Mouse (Mus musculus): Measurements from ENCODE around the gene Zfp940. TPM values are rescaled to one million over a fixed set of nuclear protein-coding genes. Genes with fewer than 3 reads are reported as not detected.
"Not testable (repeated sequence)": the region's sequence is repeated elsewhere in the genome, so short reads cannot be mapped to it uniquely, and the experiment has no call there.

Zfp940 gene
- 5.4 and 6.7 TPM in 2 replicates for polyA plus RNA-seq (2015; fragmentation: Nextera tagmentation; extraction: Ambion mirVana)

DNA sequence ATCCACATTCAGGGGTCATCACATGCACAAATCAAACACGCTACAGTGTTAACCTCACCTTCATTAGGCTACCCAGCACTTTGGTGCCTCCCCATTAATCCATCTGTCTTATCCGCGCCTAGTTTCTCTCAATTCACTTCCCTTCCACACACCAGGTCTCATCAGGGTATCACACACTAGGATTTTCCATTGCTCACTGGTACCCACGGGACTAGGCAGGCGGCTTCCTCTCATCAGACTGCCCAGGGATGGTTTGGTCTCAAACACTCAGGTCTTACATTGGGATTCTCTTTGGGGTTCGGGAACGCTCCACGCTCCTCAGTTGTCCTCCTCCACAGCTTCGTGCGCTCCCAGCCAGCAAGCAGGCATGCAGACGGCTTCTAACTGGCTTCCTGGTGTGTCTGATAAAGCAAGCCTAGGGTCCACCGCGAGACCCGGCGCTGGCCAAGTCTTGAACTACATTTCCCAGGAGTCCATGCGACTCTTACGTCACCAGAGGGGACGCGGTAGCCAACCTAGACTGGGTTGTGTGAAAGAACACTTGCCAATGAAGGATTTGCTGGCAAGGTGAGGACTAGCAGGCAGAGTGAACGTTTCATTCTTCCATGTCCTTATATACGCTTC is at the start of gene Zfp940:
TSS of gene Zfp940 (minus strand) at position 451 of the 624 bp plus-strand sequence.
- 1% methylated on average over 21 of the region's 21 CpGs for WGBS
- Histone ChIP-seq H3K9me3 (replicated peaks) (no peaks in the 10 kb centered on the region), H3K27me3 (no peaks in the 10 kb centered on the region), H3K9ac (peak within 1 kb of the TSS; percentile 47), H3K4me2 (peak within 1 kb of the TSS; percentile 65), H3K27ac (no peak within 1 kb of the TSS), H3K4me3 (replicated peaks) (peak within 1 kb of the TSS; percentile 56), H3K4me1 (peaks cover 8% of the 10 kb centered on the region), H3K36me3 (peaks cover 23% of the 10 kb centered on the region)
- peak; percentile 98 for ATAC-seq (replicated peaks; ENCODE audit: low FRiP score)

DNA sequence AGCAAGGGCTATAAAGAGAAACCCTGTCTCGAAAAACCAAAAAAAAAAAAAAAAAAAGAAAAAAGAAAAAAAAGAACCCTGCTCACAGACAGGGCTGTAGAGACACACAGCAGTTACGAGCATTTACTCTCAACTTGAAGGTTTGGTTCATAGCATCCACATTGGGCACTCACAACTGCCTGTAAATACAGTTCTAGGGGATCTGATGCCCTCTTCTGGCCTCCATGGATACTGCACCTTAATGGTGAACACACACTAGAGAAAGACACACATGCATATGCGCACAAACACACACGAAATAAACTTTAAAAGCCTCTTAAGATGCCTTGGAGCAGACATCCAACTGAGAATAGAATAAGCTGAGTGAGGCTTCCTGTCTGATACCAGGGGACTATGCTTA is 44.9 kb upstream of the Zfp940 start:
- ATAC-seq (replicated peaks; ENCODE audit: low FRiP score), result no peak
- 93% methylated on average over 4 of the region's 4 CpGs for WGBS
- H3K4me2 ChIP-seq, result no peak overlapping the region
- no peak overlapping the region for H3K27ac ChIP-seq
- H3K4me1 ChIP-seq, result no peaks in the 10 kb centered on the region
- no peak overlapping the region for H3K4me3 ChIP-seq (replicated peaks)
- H3K27me3 ChIP-seq, result no peaks in the 10 kb centered on the region
- peaks cover 40% of the 10 kb centered on the region for H3K9me3 ChIP-seq (replicated peaks)
- H3K9ac ChIP-seq, result no peak overlapping the region
- peaks cover 93% of the 10 kb centered on the region for H3K36me3 ChIP-seq

DNA sequence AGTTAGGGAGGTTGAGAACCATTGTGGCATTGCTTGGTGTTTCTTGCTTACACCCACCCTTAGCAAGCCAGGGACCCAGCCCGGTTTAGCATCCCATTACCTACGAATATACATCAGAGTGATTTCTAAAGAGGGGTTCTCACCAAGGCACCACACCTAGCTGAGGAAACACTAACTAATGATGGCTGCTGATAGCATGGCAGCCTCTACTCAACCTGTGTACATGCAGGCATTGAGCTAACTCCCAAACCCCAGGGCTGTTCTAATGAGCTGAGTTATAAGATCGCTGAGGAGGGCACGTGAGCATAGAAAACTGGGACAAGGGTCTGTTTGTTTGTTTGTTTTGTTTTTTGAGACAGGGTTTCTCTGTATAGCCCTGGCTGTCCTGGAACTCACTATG is 39.3 kb upstream of the Zfp940 start:
- H3K27me3 ChIP-seq, result no peaks in the 10 kb centered on the region
- H3K4me3 ChIP-seq (replicated peaks), result no peak overlapping the region
- peaks cover 77% of the 10 kb centered on the region for H3K36me3 ChIP-seq
- WGBS, result 96% methylated on average over 4 of the region's 4 CpGs
- H3K27ac ChIP-seq, result no peak overlapping the region
- H3K4me1 ChIP-seq, result no peaks in the 10 kb centered on the region
- ATAC-seq (replicated peaks; ENCODE audit: low FRiP score), result no peak
- peaks cover 51% of the 10 kb centered on the region for H3K9me3 ChIP-seq (replicated peaks)
- no peak overlapping the region for H3K4me2 ChIP-seq
- H3K9ac ChIP-seq, result no peak overlapping the region

DNA sequence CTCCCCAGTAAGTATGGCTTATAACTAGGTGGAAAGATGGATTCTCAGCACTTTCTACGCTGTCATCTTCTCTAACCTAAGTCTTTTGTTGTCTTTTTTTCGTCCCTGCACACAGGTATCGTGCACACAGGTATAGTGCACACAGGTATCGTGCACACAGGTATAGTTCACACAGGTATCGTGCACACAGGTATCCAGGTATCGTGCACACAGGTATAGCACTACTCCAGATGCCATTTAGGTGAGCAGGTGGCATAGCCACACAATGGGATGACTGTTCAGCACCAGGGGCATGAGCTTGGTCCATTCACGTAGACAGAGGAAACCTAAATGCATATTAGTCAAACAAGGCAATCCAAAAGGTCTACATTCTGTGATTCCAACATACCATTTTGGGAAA is 37.0 kb upstream of the Zfp940 start:
- no peaks in the 10 kb centered on the region for H3K4me1 ChIP-seq
- no peak overlapping the region for H3K9ac ChIP-seq
- ATAC-seq (replicated peaks; ENCODE audit: low FRiP score), result no peak
- no peak overlapping the region for H3K27ac ChIP-seq
- no peak overlapping the region for H3K4me2 ChIP-seq
- no peaks in the 10 kb centered on the region for H3K27me3 ChIP-seq
- no peak overlapping the region for H3K4me3 ChIP-seq (replicated peaks)
- H3K36me3 ChIP-seq, result peaks cover 54% of the 10 kb centered on the region
- 96% methylated on average over 7 of the region's 7 CpGs for WGBS
- peaks cover 56% of the 10 kb centered on the region for H3K9me3 ChIP-seq (replicated peaks)

DNA sequence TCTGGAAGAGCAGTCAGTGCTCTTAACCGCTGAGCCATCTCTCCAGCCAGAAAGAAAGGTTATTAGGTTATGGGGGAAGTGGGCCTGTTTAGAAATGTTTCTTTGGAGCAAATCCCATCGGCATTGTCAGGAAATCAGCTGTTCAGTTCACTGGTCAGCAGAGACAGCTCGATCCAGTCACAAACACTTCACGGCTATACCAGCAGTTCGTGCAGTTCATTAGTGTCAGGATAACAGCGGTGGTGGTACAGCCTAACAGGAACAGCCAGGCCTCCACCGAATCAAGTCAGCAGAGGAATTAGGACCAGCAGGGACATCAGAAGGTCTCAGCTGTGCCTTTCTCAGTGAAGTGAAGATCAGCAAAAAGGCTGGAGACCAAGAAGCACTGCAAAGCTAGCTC is 27.4 kb upstream of the Zfp940 start:
- Histone ChIP-seq H3K4me1 (no peaks in the 10 kb centered on the region), H3K27ac (no peak overlapping the region), H3K4me3 (replicated peaks) (no peak overlapping the region), H3K9ac (no peak overlapping the region), H3K36me3 (peaks cover 20% of the 10 kb centered on the region), H3K4me2 (no peak overlapping the region), H3K9me3 (replicated peaks) (peaks cover 11% of the 10 kb centered on the region; the same call in 1 of the 2 replicates), H3K27me3 (no peaks in the 10 kb centered on the region)
- 88% methylated on average over 7 of the region's 7 CpGs for WGBS
- no peak for ATAC-seq (replicated peaks; ENCODE audit: low FRiP score)

DNA sequence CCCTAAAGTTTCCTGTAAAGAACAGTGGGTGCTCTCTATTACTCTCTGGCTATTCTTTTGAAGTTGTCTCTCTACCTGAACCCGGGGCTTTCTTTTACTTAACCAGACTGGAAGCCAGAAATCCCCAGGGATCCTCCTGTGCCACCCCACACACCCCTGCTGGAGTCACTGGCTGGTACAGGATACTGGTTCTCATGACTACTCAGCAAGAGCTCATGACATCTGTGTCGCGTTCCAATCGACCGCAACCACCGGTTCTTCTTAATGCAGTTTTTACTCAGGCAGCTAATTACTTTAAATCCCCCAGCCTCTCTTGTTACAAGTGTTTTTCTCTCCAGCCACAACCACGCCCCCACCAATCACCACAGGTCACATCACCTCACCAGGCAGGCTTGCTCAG is 26.6 kb upstream of the Zfp940 start:
- peaks cover 17% of the 10 kb centered on the region for H3K9me3 ChIP-seq (replicated peaks)
- no peak overlapping the region for H3K4me3 ChIP-seq (replicated peaks)
- H3K27me3 ChIP-seq, result no peaks in the 10 kb centered on the region
- peaks cover 29% of the 10 kb centered on the region for H3K36me3 ChIP-seq
- no peak overlapping the region for H3K9ac ChIP-seq
- no peak overlapping the region for H3K4me2 ChIP-seq
- no peak overlapping the region for H3K27ac ChIP-seq
- no peaks in the 10 kb centered on the region for H3K4me1 ChIP-seq
- 65% methylated on average over 7 of the region's 7 CpGs for WGBS
- ATAC-seq (replicated peaks; ENCODE audit: low FRiP score), result no peak

DNA sequence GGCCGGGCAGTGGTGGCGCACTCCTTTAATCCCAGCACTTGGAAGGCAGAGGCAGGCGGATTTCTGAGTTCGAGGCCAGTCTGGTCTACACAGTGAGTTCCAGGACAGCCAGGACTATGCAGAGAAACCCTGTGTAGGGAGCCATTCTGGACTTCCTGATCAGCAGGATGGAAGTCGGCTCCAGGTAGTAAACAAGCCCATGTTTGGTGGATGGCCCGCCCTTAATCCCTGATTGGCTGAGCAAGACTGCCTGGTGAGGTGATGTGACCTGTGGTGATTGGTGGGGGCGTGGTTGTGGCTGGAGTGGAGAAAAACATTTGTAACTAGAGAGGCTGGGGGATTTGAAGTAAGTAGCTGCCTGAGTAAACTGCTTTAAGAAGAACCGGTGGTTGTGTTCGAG is 24.1 kb upstream of the Zfp940 start:
- H3K9ac ChIP-seq; ATAC-seq (replicated peaks; ENCODE audit: low FRiP score); H3K27ac ChIP-seq; H3K4me1 ChIP-seq; H3K4me2 ChIP-seq; H3K4me3 ChIP-seq (replicated peaks); H3K27me3 ChIP-seq: not testable (repeated sequence)
- peaks cover 27% of the 10 kb centered on the region for H3K9me3 ChIP-seq (replicated peaks)
- WGBS, result 92% methylated on average over 9 of the region's 9 CpGs
- peaks cover 45% of the 10 kb centered on the region for H3K36me3 ChIP-seq

DNA sequence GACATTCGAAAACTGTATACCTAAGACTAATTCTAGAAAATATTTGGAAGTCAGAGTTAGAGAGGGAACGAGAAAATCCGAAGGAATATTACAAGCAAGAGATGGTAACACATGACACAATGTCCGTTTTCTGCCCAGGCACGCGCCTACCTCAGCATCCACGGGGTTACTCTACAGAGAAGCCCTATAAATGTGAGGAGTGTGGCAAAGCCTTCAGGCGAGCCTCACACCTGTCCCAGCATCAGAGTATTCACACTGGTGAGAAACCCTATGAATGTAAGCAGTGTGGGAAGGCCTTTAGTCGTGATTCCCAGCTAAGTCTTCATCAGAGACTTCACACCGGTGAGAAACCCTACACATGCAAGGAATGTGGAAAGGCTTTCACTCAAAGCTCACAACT is 20.8 kb upstream of the Zfp940 start:
- H3K4me3 ChIP-seq (replicated peaks), result no peak overlapping the region
- no peak overlapping the region for H3K9ac ChIP-seq
- H3K27me3 ChIP-seq, result no peaks in the 10 kb centered on the region
- 95% methylated on average over 10 of the region's 10 CpGs for WGBS
- H3K9me3 ChIP-seq (replicated peaks), result peaks cover 29% of the 10 kb centered on the region
- H3K4me2 ChIP-seq, result no peak overlapping the region
- peaks cover 52% of the 10 kb centered on the region for H3K36me3 ChIP-seq
- ATAC-seq (replicated peaks; ENCODE audit: low FRiP score), result no peak
- no peak overlapping the region for H3K27ac ChIP-seq
- H3K4me1 ChIP-seq, result no peaks in the 10 kb centered on the region

DNA sequence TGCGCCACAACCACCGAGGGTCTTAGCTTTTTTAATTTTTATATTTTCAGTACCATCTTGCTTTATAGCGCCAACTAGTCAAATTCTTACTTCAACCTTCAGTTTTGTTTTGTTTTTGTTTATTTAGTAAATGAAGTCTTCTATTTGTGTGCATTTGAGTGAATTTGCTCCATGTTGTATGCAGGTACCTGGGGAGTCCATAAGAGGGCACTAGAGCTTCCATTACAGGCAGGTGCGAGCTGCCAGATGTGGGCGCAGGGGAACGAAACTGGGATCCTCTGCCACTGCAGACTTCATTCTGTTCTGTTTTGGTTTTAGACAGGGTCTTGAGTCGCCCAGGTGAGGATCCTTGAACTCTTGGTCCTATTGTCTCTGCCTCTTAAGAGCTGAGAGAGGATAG is 8.2 kb upstream of the Zfp940 start:
- H3K27ac ChIP-seq, result no peak overlapping the region
- no peak overlapping the region for H3K9ac ChIP-seq
- H3K4me3 ChIP-seq (replicated peaks), result no peak overlapping the region
- H3K4me1 ChIP-seq, result peaks cover 7% of the 10 kb centered on the region
- no peak for ATAC-seq (replicated peaks; ENCODE audit: low FRiP score)
- no peak overlapping the region for H3K4me2 ChIP-seq
- H3K36me3 ChIP-seq, result peaks cover 6% of the 10 kb centered on the region
- 88% methylated on average over 7 of the region's 7 CpGs for WGBS
- no peaks in the 10 kb centered on the region for H3K27me3 ChIP-seq
- H3K9me3 ChIP-seq (replicated peaks), result no peaks in the 10 kb centered on the region

DNA sequence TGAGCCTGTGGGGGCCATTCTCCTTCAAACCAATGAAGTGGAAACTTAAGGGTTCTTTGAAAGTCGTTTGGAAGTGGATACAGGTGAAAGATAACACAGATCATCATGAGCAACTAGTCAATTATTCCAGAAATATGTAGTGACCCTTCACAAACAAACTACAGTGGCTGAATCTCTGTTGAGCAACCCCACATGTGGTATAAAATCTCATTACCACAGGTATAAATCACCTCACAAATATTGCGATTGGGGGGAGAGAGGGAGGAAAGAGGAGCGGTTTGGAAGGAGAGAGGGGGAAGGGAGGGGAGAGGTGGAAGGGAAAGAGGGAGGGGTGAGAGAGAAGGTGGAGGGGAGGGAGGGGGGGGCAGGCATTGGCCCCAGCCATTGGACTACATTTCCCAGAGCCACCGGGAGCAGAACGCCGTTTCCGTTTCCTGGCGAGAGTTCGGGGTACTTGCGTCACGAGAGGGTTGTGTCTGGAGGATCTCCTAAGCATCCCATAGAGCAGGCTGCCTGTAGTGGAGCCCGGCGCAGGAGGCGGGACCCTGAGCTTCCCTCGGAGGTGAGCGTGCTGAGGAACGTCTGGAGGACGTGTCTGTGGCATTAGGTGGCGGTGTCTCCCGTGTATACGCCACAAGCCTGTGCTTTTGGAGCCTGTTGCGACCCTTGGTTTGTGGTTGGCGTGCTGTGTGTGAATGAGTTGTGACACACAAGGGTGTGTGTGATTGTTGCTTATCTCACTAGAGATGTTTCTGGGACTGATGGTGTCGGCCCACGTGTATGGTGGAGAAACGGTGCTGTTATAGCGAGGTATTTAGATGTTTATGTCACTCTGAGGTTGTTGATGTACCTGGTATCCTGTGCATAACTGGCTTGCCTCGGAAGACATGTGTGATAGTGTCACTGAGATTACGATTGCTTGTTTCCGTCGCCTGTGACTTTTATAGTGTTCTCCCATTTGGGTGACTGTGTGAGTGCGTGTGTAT is 6.4 kb upstream of the Zfp940 start, which contains the start of gene Zfp420:
TSS of gene Zfp420 (plus strand) at position 448 of the 986 bp plus-strand sequence.
- 5% methylated on average over 32 of the region's 32 CpGs for WGBS
- peak; percentile 98 for ATAC-seq (replicated peaks; ENCODE audit: low FRiP score)
- H3K4me3 ChIP-seq (replicated peaks), result peak within 1 kb of the TSS; percentile 59
- no peaks in the 10 kb centered on the region for H3K9me3 ChIP-seq (replicated peaks)
- H3K27me3 ChIP-seq, result no peaks in the 10 kb centered on the region
- H3K27ac ChIP-seq, result no peak within 1 kb of the TSS
- peaks cover 6% of the 10 kb centered on the region for H3K36me3 ChIP-seq
- peaks cover 7% of the 10 kb centered on the region for H3K4me1 ChIP-seq
- peak within 1 kb of the TSS; percentile 43 for H3K9ac ChIP-seq
- peak within 1 kb of the TSS; percentile 65 for H3K4me2 ChIP-seq

DNA sequence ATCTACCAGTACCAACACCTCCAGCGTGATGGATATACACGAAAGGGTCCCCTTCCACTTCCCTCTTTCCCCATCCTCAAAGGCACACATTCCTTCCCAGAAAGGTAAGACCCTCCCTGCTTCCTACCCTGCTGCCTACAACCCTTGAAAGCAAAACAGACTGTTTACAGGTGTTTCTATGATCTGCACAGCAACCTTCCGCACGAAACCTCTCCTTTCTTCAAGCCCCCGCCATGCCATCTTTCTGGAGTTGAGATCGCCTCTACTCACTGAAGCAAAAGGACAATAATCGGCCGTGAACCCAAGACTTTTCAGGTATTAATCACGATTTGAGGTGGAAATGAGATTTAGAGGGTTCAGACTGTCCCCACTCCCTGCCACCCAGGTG is 644 bp downstream of the Zfp940 start:
- Histone ChIP-seq H3K9me3 (replicated peaks) (no peaks in the 10 kb centered on the region), H3K4me3 (replicated peaks) (peak overlapping the region; percentile 56), H3K4me1 (peaks cover 8% of the 10 kb centered on the region), H3K4me2 (peak overlapping the region; percentile 65), H3K27ac (no peak overlapping the region), H3K36me3 (peaks cover 26% of the 10 kb centered on the region), H3K9ac (peak overlapping the region; percentile 47; the same call in 1 of the 2 replicates), H3K27me3 (no peaks in the 10 kb centered on the region)
- no peak for ATAC-seq (replicated peaks; ENCODE audit: low FRiP score)
- WGBS, result 56% methylated on average over 9 of the region's 9 CpGs

DNA sequence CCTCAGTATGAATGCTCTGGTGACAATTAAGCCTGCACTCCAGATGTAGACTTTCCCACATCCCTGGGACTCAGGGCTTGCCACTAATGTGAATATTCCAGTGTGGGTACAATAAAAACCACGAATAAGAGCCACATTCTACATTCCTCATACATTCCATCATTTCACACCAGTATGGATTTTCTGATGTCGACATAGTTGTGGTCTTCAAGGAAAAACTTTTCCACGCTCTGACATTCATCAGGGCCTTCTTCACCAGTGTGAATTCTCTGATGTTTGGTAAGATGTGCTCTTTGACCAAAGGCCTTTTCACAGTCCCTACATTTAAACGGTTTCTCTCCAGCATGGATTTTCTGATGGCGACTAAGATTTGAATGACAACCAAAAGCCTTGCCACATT is 8.9 kb downstream of the Zfp940 start:
- Histone ChIP-seq H3K9ac (no peak overlapping the region), H3K4me3 (replicated peaks) (no peak overlapping the region)
- 92% methylated on average over 5 of the region's 5 CpGs for WGBS

More for the DNA sequence above, 8.9 kb downstream of the Zfp940 start:
- Histone ChIP-seq H3K27ac (no peak overlapping the region), H3K4me2 (no peak overlapping the region), H3K9me3 (replicated peaks) (no peaks in the 10 kb centered on the region), H3K36me3 (peaks cover 59% of the 10 kb centered on the region), H3K4me1 (no peaks in the 10 kb centered on the region), H3K27me3 (no peaks in the 10 kb centered on the region)
- ATAC-seq (replicated peaks; ENCODE audit: low FRiP score), result no peak
